ENCODE assay signal across 9 mouse cellular contexts in the genomic region with DNA sequence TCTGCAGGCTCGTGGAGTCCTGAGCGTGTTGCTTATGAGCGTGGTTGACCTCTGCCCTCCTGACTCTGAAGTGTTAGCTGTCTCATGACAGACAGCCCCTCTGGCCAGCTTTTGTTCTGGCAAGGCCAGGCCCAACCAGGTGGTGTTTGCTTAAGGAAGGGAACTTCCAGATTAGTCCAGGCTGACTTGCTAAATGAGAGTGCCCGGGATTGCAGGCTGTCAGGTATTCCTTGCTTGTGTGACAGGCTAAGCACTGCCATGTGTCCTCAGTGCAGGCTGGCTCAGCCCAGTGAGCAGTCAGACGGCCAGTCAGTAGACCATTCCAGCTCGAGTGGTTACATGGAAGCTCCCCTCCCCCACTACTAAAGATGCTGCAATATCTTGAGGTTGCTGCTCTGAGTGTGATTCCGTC.
DNase-seq lines count a peak whose midpoint lies in the region; ATAC-seq lines count a peak whose summit lies in the region.
"Had no signal": no experiment of that assay in that cellular context is flagged by ENCODE, and none has a peak within 500 bp of the region (broad histone marks: within the 10 kb centered on the region; RNA-seq: fewer than 3 reads in every experiment).

No protein-coding gene starts in this region.

- H3K36me3 ChIP-seq in kidney, embryonic 14.5 days (ENCODE audit: control insufficient read depth, insufficient read depth, low read length) = no peaks in the 10 kb centered on the region
- H3K36me3 ChIP-seq in kidney, embryonic 15.5 days = no peaks in the 10 kb centered on the region
- no peaks in the 10 kb centered on the region for H3K36me3 ChIP-seq in intestine, embryonic 16.5 days (ENCODE audit: control insufficient read depth, insufficient read depth, low read length)
- no peaks in the 10 kb centered on the region for H3K36me3 ChIP-seq in stomach, embryonic 16.5 days (ENCODE audit: control insufficient read depth, insufficient read depth, low read length)

- H3K9me3 ChIP-seq in kidney, embryonic 14.5 days (ENCODE audit: control insufficient read depth, low read length) = no peaks in the 10 kb centered on the region
- H3K9me3 ChIP-seq in kidney, embryonic 15.5 days (replicated peaks) = no peaks in the 10 kb centered on the region
- H3K9me3 ChIP-seq in intestine, embryonic 16.5 days (ENCODE audit: control insufficient read depth, low read length) = no peaks in the 10 kb centered on the region
- no peaks in the 10 kb centered on the region for H3K9me3 ChIP-seq in stomach, embryonic 16.5 days (replicated peaks; ENCODE audit: control insufficient read depth, low read length)

- H3K27ac ChIP-seq in kidney, embryonic 14.5 days (ENCODE audit: low read depth, low read length) = no peak overlapping the region
- H3K27ac ChIP-seq in kidney, embryonic 15.5 days = no peak overlapping the region
- no peak overlapping the region for H3K27ac ChIP-seq in intestine, embryonic 16.5 days (ENCODE audit: low read length)
- no peak overlapping the region for H3K27ac ChIP-seq in stomach, embryonic 16.5 days (ENCODE audit: low read length)

- no peak overlapping the region for H3K4me2 ChIP-seq in kidney, embryonic 14.5 days (replicated peaks; ENCODE audit: low read depth, low read length)
- H3K4me2 ChIP-seq in kidney, embryonic 15.5 days = no peak overlapping the region
- no peak overlapping the region for H3K4me2 ChIP-seq in intestine, embryonic 16.5 days (ENCODE audit: low read depth, low read length)
- H3K4me2 ChIP-seq in stomach, embryonic 16.5 days (ENCODE audit: low read depth, low read length) = no peak overlapping the region

- 17% methylated on average over 7 of the region's 7 CpGs for WGBS in kidney, embryonic 14.5 days
- 28% methylated on average over 7 of the region's 7 CpGs for WGBS in kidney, embryonic 15.5 days
- WGBS in intestine, embryonic 16.5 days = 22% methylated on average over 7 of the region's 7 CpGs
- 21% methylated on average over 7 of the region's 7 CpGs for WGBS in stomach, embryonic 16.5 days

- no peaks in the 10 kb centered on the region for H3K27me3 ChIP-seq in kidney, embryonic 14.5 days (ENCODE audit: control insufficient read depth, insufficient read depth, low read length)
- no peaks in the 10 kb centered on the region for H3K27me3 ChIP-seq in kidney, embryonic 15.5 days
- H3K27me3 ChIP-seq in intestine, embryonic 16.5 days (replicated peaks; ENCODE audit: control insufficient read depth, insufficient read depth, low read length) = no peaks in the 10 kb centered on the region
- no peaks in the 10 kb centered on the region for H3K27me3 ChIP-seq in stomach, embryonic 16.5 days (ENCODE audit: control insufficient read depth, insufficient read depth, low read length)

- DNase-seq in lung, postnatal 10 days = peak; percentile 63
- DNase-seq in ovary, adult 18-20 months (ENCODE audit: low spot score) = no peak
- no peak for DNase-seq in layer of hippocampus, adult 18-20 months (ENCODE audit: low spot score in 2 of 2)
- DNase-seq: thymus, adult 18-20 months had no signal

- no peak overlapping the region for H3K4me3 ChIP-seq in kidney, embryonic 14.5 days (ENCODE audit: low read length)
- no peak overlapping the region for H3K4me3 ChIP-seq in kidney, embryonic 15.5 days (replicated peaks)
- no peak overlapping the region for H3K4me3 ChIP-seq in intestine, embryonic 16.5 days (ENCODE audit: low read length)
- no peak overlapping the region for H3K4me3 ChIP-seq in stomach, embryonic 16.5 days (replicated peaks; ENCODE audit: low read length)

- no peaks in the 10 kb centered on the region for H3K4me1 ChIP-seq in kidney, embryonic 14.5 days (ENCODE audit: control insufficient read depth, insufficient read depth, low read length)
- no peaks in the 10 kb centered on the region; the same call in 1 of the 2 replicates for H3K4me1 ChIP-seq in kidney, embryonic 15.5 days
- no peaks in the 10 kb centered on the region for H3K4me1 ChIP-seq in intestine, embryonic 16.5 days (ENCODE audit: control insufficient read depth, insufficient read depth, low read length)
- H3K4me1 ChIP-seq in stomach, embryonic 16.5 days (ENCODE audit: control insufficient read depth, insufficient read depth, low read length) = peaks cover 4% of the 10 kb centered on the region

- ATAC-seq in kidney, embryonic 14.5 days (ENCODE audit: low FRiP score, low TSS enrichment) = 0 out of 2 replicates have a peak, but pooled peaks have one; percentile 16
- ATAC-seq in kidney, embryonic 15.5 days (replicated peaks; ENCODE audit: low FRiP score) = no peak
- peak; percentile 58; the same call in 1 of the 2 replicates for ATAC-seq in intestine, embryonic 16.5 days
- peak; percentile 68; the same call in 1 of the 2 replicates for ATAC-seq in stomach, embryonic 16.5 days (ENCODE audit: insufficient read depth, low FRiP score)
- no peak; the same call in 1 of the 2 replicates for ATAC-seq in megakaryocyte progenitor cell, adult 5-6 weeks (replicated peaks; ENCODE audit: poor library complexity)

- no peak overlapping the region for H3K9ac ChIP-seq in kidney, embryonic 14.5 days (ENCODE audit: low read depth, low read length)
- H3K9ac ChIP-seq in kidney, embryonic 15.5 days = no peak overlapping the region
- no peak overlapping the region for H3K9ac ChIP-seq in intestine, embryonic 16.5 days (ENCODE audit: low read depth, low read length)
- no peak overlapping the region for H3K9ac ChIP-seq in stomach, embryonic 16.5 days (ENCODE audit: low read length)

Comparison
In these comparisons a context has a peak if more than half of its experiments do, and no peak if none do; other contexts are left out.
1. ATAC-seq: peak in kidney, embryonic 14.5 days (single experiment), intestine, embryonic 16.5 days (single experiment) and stomach, embryonic 16.5 days (single experiment); none in kidney, embryonic 15.5 days (single experiment) and megakaryocyte progenitor cell, adult 5-6 weeks (single experiment).